Mouse (Mus musculus): Measurements from ENCODE around the gene Krt77. TPM values are rescaled to one million over a fixed set of nuclear protein-coding genes. Genes with fewer than 3 reads are reported as not detected.

Krt77 gene
- total RNA-seq, 1 experiment from 2014 or later, result not detected

DNA sequence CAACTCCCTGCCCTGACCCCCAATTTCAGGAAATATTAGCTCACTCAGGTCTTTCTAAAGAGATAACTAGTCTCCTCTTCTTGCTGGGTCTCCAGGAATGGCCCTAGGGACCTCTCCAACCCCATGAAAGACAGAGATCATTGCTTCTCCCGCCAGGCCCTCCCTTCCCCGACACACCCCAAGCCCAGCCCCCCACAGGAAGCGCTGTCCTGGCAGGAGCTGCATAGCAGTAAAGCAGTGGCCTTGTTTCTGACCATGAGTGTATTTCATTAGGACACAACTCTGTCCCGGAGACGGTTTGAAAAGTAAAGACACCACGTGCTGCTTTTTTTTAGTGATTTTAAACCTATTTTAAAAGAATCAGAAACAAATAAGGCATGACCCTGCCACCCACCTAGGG, 36.4 kb downstream of the Krt77 start:
- DNase-seq, result peak; percentile 54

DNA sequence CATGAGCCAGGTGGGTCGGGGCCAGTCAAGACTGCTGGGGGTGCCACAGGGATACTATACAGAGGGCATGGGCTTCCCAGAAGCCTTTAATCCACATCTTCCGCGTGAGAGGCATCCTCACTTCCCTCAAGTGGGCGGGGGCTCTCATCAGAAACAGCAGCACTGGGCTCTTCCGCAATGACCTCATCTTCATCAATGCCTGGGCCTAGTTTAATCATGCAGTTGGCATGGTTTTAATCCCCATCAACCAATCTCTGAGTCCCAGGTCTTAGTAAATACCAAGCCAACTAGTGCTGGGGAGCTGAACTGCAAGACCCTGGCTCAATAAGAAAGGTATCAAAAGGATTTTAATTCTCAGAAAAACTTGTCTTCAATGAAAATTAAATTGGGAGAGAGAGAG, 40.1 kb downstream of the Krt77 start:
- DNase-seq, result no peak

GRCm38 (mm10) chr15:101821786-101822185, 47.7 kb downstream of the Krt77 start:
- no peak for DNase-seq

- no peak for DNase-seq
Observed at GRCm38 (mm10) chr15:101817875-101818274, 51.6 kb downstream of the Krt77 start, which contains the start of gene Krt2. Krt2 (minus strand) TSS chr15:101818169.

Small RNA genes within 50 kb of the gene (microRNA-seq; reads per million reads assigned to microRNA genes)
- 0 reads per million in 2 experiments for gene Gm44356

Other genes with a start within 250 kb of the Krt77 start
- not detected in 2 replicates for gene Gm5414, start 241.5 kb downstream of the Krt77 start, total RNA-seq (2021)
- gene Gm5478, start 222.3 kb downstream of the Krt77 start, total RNA-seq (2021), result not detected in 2 replicates
- not detected in 2 replicates for gene Krt6b, start 189.4 kb downstream of the Krt77 start, total RNA-seq (2021)
- not detected in 2 replicates for gene Krt6a, start 175.4 kb downstream of the Krt77 start, total RNA-seq (2021)
- gene Krt5, start 156.8 kb downstream of the Krt77 start, total RNA-seq (2021), result not detected in 2 replicates
- gene Krt71, start 126.6 kb downstream of the Krt77 start, total RNA-seq (2021), result not detected in 2 replicates
- not detected in 2 replicates for gene Krt72, start 83.2 kb downstream of the Krt77 start, total RNA-seq (2021)
- gene Krt73, start 67.4 kb downstream of the Krt77 start, total RNA-seq (2021), result not detected in 2 replicates
- gene Krt2, start 51.5 kb downstream of the Krt77 start, total RNA-seq (2021), result not detected in 2 replicates
- 0.15 and 0.48 TPM in 2 replicates for gene Krt1, start 18.9 kb downstream of the Krt77 start, total RNA-seq (2021)
- gene Krt76, start 23.2 kb upstream of the Krt77 start, total RNA-seq (2021), result not detected in 2 replicates
- gene Krt4, start 55.0 kb upstream of the Krt77 start, total RNA-seq (2021), result not detected in 2 replicates
- gene Krt79, start 70.6 kb upstream of the Krt77 start, total RNA-seq (2021), result 0.57 and 0.76 TPM in 2 replicates
- not detected in 2 replicates for gene Krt78, start 84.6 kb upstream of the Krt77 start, total RNA-seq (2021)
- gene Krt8, start 134.8 kb upstream of the Krt77 start, total RNA-seq (2021), result 0.36 and 1.00 TPM in 2 replicates
- gene Krt18, start 158.5 kb upstream of the Krt77 start, total RNA-seq (2021), result 1.5 and 1.8 TPM in 2 replicates
- 244 and 270 TPM in 2 replicates for gene Eif4b, start 204.1 kb upstream of the Krt77 start, total RNA-seq (2021)
- gene Tns2, start 230.7 kb upstream of the Krt77 start, total RNA-seq (2021), result 75.2 and 78.7 TPM in 2 replicates

Data from adrenal gland, postnatal 25 days (tissue).